Mouse (Mus musculus) monocyte, adult 5-6 weeks (primary cell): ENCODE results near the gene Sidt1. TPM values are rescaled to one million over a fixed set of nuclear protein-coding genes. Genes with fewer than 3 reads are reported as not detected.

ENCODE experiments used
- ATAC-seq: fragments of 153-309, 156-312 bp; replicated peaks from 2 replicates; pipeline ENCODE4 v1.8.0; 2017; ENCODE audit warnings: mild to moderate bottlenecking; ENCODE audit not compliant: low TSS enrichment, insufficient number of reproducible peaks, severe bottlenecking, poor library complexity, low FRiP score
- total RNA-seq: library from RNA; stranded (forward); fragments of 200-1000, 200-491, 200-594 nt; gene quantifications from 3 replicates; pipeline ENCODE4 v1.2.3, GENCODE M21; 2017

Gene Sidt1
- total RNA-seq, result 4.0 to 16.8 TPM (median 10.8 TPM) in 3 replicates

- peak; percentile 47 for ATAC-seq
Measured at GRCm38 (mm10) chr16:44332861-44333284, at the start of gene Sidt1. TSS of gene Sidt1 (minus strand) at chr16:44333196.

- no peak for ATAC-seq
Measured at GRCm38 (mm10) chr16:44381578-44381977, 48.6 kb upstream of the Sidt1 start.

- ATAC-seq, result no peak
Measured at GRCm38 (mm10) chr16:44380006-44380405, 47.0 kb upstream of the Sidt1 start.

- ATAC-seq, result no peak
Measured at GRCm38 (mm10) chr16:44375459-44375858, 42.5 kb upstream of the Sidt1 start.

- no peak for ATAC-seq
Measured at GRCm38 (mm10) chr16:44365522-44365921, 32.5 kb upstream of the Sidt1 start.

GRCm38 (mm10) chr16:44361921-44362890 lies 29.2 kb upstream of the Sidt1 start:
- ATAC-seq, result peak; percentile 68; the same call in 1 of the 2 replicates

- ATAC-seq, result peak; percentile 94
Measured at GRCm38 (mm10) chr16:44357571-44358268, 24.7 kb upstream of the Sidt1 start.

GRCm38 (mm10) chr16:44356291-44356690 lies 23.3 kb upstream of the Sidt1 start:
- ATAC-seq, result no peak

- no peak for ATAC-seq
Measured at GRCm38 (mm10) chr16:44349801-44350397, 16.9 kb upstream of the Sidt1 start.

GRCm38 (mm10) chr16:44347071-44347901 lies 14.3 kb upstream of the Sidt1 start, which contains the start of gene Spice1:
TSS of gene Spice1 (plus strand) at chr16:44347121.
- peak; percentile 96 for ATAC-seq

- ATAC-seq, result no peak
Measured at GRCm38 (mm10) chr16:44337541-44337940, 4.5 kb upstream of the Sidt1 start.

- no peak for ATAC-seq
Measured at GRCm38 (mm10) chr16:44331995-44332860, 768 bp downstream of the Sidt1 start.

GRCm38 (mm10) chr16:44331671-44331994 lies 1.4 kb downstream of the Sidt1 start:
- no peak for ATAC-seq

- no peak for ATAC-seq
Measured at GRCm38 (mm10) chr16:44331154-44331553, 1.8 kb downstream of the Sidt1 start.

- ATAC-seq, result no peak
Measured at GRCm38 (mm10) chr16:44330657-44331056, 2.3 kb downstream of the Sidt1 start.

GRCm38 (mm10) chr16:44328644-44329043 lies 4.4 kb downstream of the Sidt1 start:
- no peak for ATAC-seq

GRCm38 (mm10) chr16:44320232-44320631 lies 12.8 kb downstream of the Sidt1 start:
- no peak for ATAC-seq

- no peak for ATAC-seq
Measured at GRCm38 (mm10) chr16:44316350-44316749, 16.6 kb downstream of the Sidt1 start.
